Mouse (Mus musculus) CH12.LX (cell line): ENCODE results near the gene E2f2. TPM values are rescaled to one million over a fixed set of nuclear protein-coding genes. Genes with fewer than 3 reads are reported as not detected.

Experiments
- DNase-seq: peaks from one replicate; pipeline ENCODE4 v3.0.0-alpha.2; 2013; ENCODE audit errors: extremely low read depth
- H3K27ac ChIP-seq: 2 replicates; pipeline ENCODE4 v1.5.1; 2012; ENCODE audit warnings: low read depth, mild to moderate bottlenecking, control low read depth, moderate library complexity; ENCODE audit not compliant: insufficient read depth
- H3K27me3 ChIP-seq: replicated peaks from 2 replicates; pipeline ENCODE3; 2012; ENCODE audit warnings: inconsistent platforms
- H3K36me3 ChIP-seq, 2 experiments: replicated peaks in 1 of 2; 2 replicates each; pipeline versions ENCODE3 to v1.6.1; 2012; ENCODE audit warnings: inconsistent platforms in 1 of 2, low read length in 1 of 2, mild to moderate bottlenecking in 1 of 2, mixed read lengths in 1 of 2, moderate library complexity in 1 of 2; ENCODE audit not compliant: control insufficient read depth in 1 of 2, insufficient read depth in 1 of 2
- H3K4me1 ChIP-seq, 2 experiments: 2 replicates each; pipeline ENCODE4 v1.6.1; 2012; ENCODE audit warnings: inconsistent platforms in 1 of 2, moderate library complexity in 1 of 2; ENCODE audit not compliant: insufficient read depth in 2 of 2, control insufficient read depth in 1 of 2
- H3K4me2 ChIP-seq: 2 replicates; pipeline ENCODE4 v1.6.1; 2012; ENCODE audit warnings: low read depth, mild to moderate bottlenecking, control low read depth; ENCODE audit not compliant: poor library complexity, insufficient read depth, severe bottlenecking
- H3K4me3 ChIP-seq, 3 experiments: fragments of 150-350 bp in 1 of 3; sonication (generic) in 1 of 3; replicated peaks in 1 of 3; 2 replicates each; pipeline versions ENCODE3 to v1.5.1; 2011 to 2012; ENCODE audit warnings: low read depth in 2 of 3, low read length in 2 of 3, mild to moderate bottlenecking in 2 of 3, moderate library complexity in 2 of 3, control low read depth in 1 of 3, improper control_type of control experiment in 1 of 3, inconsistent platforms in 1 of 3, mixed read lengths in 1 of 3; ENCODE audit not compliant: poor library complexity in 1 of 3
- H3K79me2 ChIP-seq: replicated peaks from 2 replicates; pipeline ENCODE4 v1.6.1; 2012; ENCODE audit warnings: mild to moderate bottlenecking, moderate library complexity; ENCODE audit not compliant: control insufficient read depth, poor library complexity, insufficient read depth, severe bottlenecking; ENCODE audit errors: extremely low read depth
- H3K9ac ChIP-seq: 2 replicates; pipeline ENCODE4 v1.6.1; 2012; ENCODE audit warnings: low read depth, mild to moderate bottlenecking, control low read depth, moderate library complexity; ENCODE audit not compliant: insufficient read depth
- H3K9me3 ChIP-seq: replicated peaks from 2 replicates; pipeline ENCODE3; 2012; ENCODE audit warnings: low read length, inconsistent platforms, mixed read lengths
- BHLHE40 ChIP-seq: IDR thresholded peaks from 2 replicates; pipeline ENCODE4 v1.6.1; 2011; ENCODE audit warnings: mild to moderate bottlenecking, low read depth, low read length, improper control_type of control experiment
- CHD1 ChIP-seq: IDR thresholded peaks from 2 replicates; pipeline ENCODE4 v1.6.1; 2012; ENCODE audit warnings: low read depth, low read length, improper control_type of control experiment, inconsistent platforms
- CHD2 ChIP-seq: IDR thresholded peaks from 2 replicates; pipeline ENCODE4 v1.6.1; 2011; ENCODE audit warnings: low read length, improper control_type of control experiment
- CTCF ChIP-seq, 2 experiments: IDR thresholded peaks in 1 of 2; conservative IDR thresholded peaks in 1 of 2; 2 replicates each; pipeline ENCODE4 v1.5.1; 2011 to 2012; ENCODE audit warnings: low read depth in 2 of 2, low read length in 2 of 2, improper control_type of control experiment in 1 of 2, inconsistent platforms in 1 of 2, mild to moderate bottlenecking in 1 of 2, moderate library complexity in 1 of 2
- E2F4 ChIP-seq: IDR thresholded peaks from 2 replicates; pipeline ENCODE4 v1.6.1; 2011; ENCODE audit warnings: low read depth, low read length, improper control_type of control experiment; ENCODE audit not compliant: insufficient replicate concordance
- ELF1 ChIP-seq: IDR thresholded peaks from 2 replicates; pipeline ENCODE4 v1.6.1; 2014; ENCODE audit warnings: low read depth, mild to moderate bottlenecking, inconsistent platforms, low read length, improper control_type of control experiment
- ETS1 ChIP-seq: conservative IDR thresholded peaks from 2 replicates; pipeline ENCODE4 v1.6.1; 2012; ENCODE audit warnings: low read depth, mild to moderate bottlenecking, inconsistent platforms, low read length, improper control_type of control experiment, moderate library complexity
- GABPA ChIP-seq: IDR thresholded peaks from 2 replicates; pipeline ENCODE4 v1.6.1; 2012; ENCODE audit warnings: low read depth, low read length, improper control_type of control experiment, inconsistent platforms; ENCODE audit not compliant: insufficient replicate concordance
- HCFC1 ChIP-seq: IDR thresholded peaks from 2 replicates; pipeline ENCODE4 v1.6.1; 2012; ENCODE audit warnings: low read depth, mild to moderate bottlenecking, inconsistent platforms, low read length, improper control_type of control experiment
- IRF4 ChIP-seq: IDR thresholded peaks from 2 replicates; pipeline ENCODE4 v1.6.1; 2014; ENCODE audit warnings: low read depth, mild to moderate bottlenecking, inconsistent platforms, low read length, improper control_type of control experiment
- JUN ChIP-seq: IDR thresholded peaks from 2 replicates; pipeline ENCODE4 v1.6.1; 2011; ENCODE audit warnings: low read depth, mild to moderate bottlenecking, low read length, improper control_type of control experiment, moderate library complexity; ENCODE audit not compliant: insufficient read depth
- JUND ChIP-seq: conservative IDR thresholded peaks from 2 replicates; pipeline ENCODE4 v1.6.1; 2011; ENCODE audit warnings: low read depth, low read length, improper control_type of control experiment
- KAT2A ChIP-seq: IDR thresholded peaks from 2 replicates; pipeline ENCODE4 v1.6.1; 2012; ENCODE audit warnings: low read length, improper control_type of control experiment, inconsistent platforms; ENCODE audit not compliant: insufficient replicate concordance
- MAFK ChIP-seq: IDR thresholded peaks from 2 replicates; pipeline ENCODE4 v1.6.1; 2011; ENCODE audit warnings: low read length, improper control_type of control experiment; ENCODE audit not compliant: insufficient replicate concordance
- MAX ChIP-seq: IDR thresholded peaks from 2 replicates; pipeline ENCODE4 v1.6.1; 2011; ENCODE audit warnings: low read length, improper control_type of control experiment
- MAZ ChIP-seq: IDR thresholded peaks from 2 replicates; pipeline ENCODE4 v1.6.1; 2012; ENCODE audit warnings: low read depth, mild to moderate bottlenecking, inconsistent platforms, low read length, improper control_type of control experiment, moderate library complexity
- MEF2A ChIP-seq: IDR thresholded peaks from 2 replicates; pipeline ENCODE4 v1.6.1; 2014; ENCODE audit warnings: low read depth, mild to moderate bottlenecking, inconsistent platforms, low read length, improper control_type of control experiment, borderline replicate concordance
- MXI1 ChIP-seq: IDR thresholded peaks from 2 replicates; pipeline ENCODE4 v1.6.1; 2011; ENCODE audit warnings: mild to moderate bottlenecking, low read depth, low read length, improper control_type of control experiment
- MYC ChIP-seq: IDR thresholded peaks from 2 replicates; pipeline ENCODE4 v1.6.1; 2011; ENCODE audit warnings: low read depth, mild to moderate bottlenecking, improper control_type of control experiment, low read length
- NELFE ChIP-seq: IDR thresholded peaks from 2 replicates; pipeline ENCODE4 v1.6.1; 2011; ENCODE audit warnings: low read depth, low read length, improper control_type of control experiment
- NRF1 ChIP-seq: IDR thresholded peaks from 2 replicates; pipeline ENCODE4 v1.6.1; 2014; ENCODE audit warnings: low read depth, mild to moderate bottlenecking, inconsistent platforms, low read length, improper control_type of control experiment, moderate library complexity
- PAX5 ChIP-seq: IDR thresholded peaks from 2 replicates; pipeline ENCODE4 v1.6.1; 2012; ENCODE audit warnings: low read length, inconsistent platforms, mixed read lengths
- POLR2A ChIP-seq: IDR thresholded peaks from 2 replicates; pipeline ENCODE4 v1.6.1; 2011; ENCODE audit warnings: low read depth, mild to moderate bottlenecking, improper control_type of control experiment, low read length
- RAD21 ChIP-seq: IDR thresholded peaks from 2 replicates; pipeline ENCODE4 v1.6.1; 2011; ENCODE audit warnings: low read depth, mild to moderate bottlenecking, low read length, improper control_type of control experiment, moderate library complexity
- RCOR1 ChIP-seq: conservative IDR thresholded peaks from 2 replicates; pipeline ENCODE4 v1.6.1; 2012; ENCODE audit warnings: low read depth, mild to moderate bottlenecking, inconsistent platforms, low read length, improper control_type of control experiment
- SIN3A ChIP-seq: IDR thresholded peaks from 2 replicates; pipeline ENCODE4 v1.6.1; 2012; ENCODE audit warnings: low read length, improper control_type of control experiment, inconsistent platforms
- SMC3 ChIP-seq: IDR thresholded peaks from 2 replicates; pipeline ENCODE4 v1.6.1; 2011; ENCODE audit warnings: low read depth, low read length, improper control_type of control experiment
- TBP ChIP-seq: conservative IDR thresholded peaks from 2 replicates; pipeline ENCODE4 v1.6.1; 2011; ENCODE audit warnings: low read depth, low read length, improper control_type of control experiment
- TCF12 ChIP-seq: IDR thresholded peaks from 2 replicates; pipeline ENCODE4 v1.6.1; 2014; ENCODE audit warnings: low read depth, mild to moderate bottlenecking, inconsistent platforms, low read length, improper control_type of control experiment
- UBTF ChIP-seq: IDR thresholded peaks from 2 replicates; pipeline ENCODE4 v1.6.1; 2012; ENCODE audit warnings: low read depth, mild to moderate bottlenecking, inconsistent platforms, low read length, improper control_type of control experiment, moderate library complexity
- USF1 ChIP-seq: IDR thresholded peaks from 2 replicates; pipeline ENCODE4 v1.6.1; 2014; ENCODE audit warnings: low read depth, mild to moderate bottlenecking, inconsistent platforms, low read length, improper control_type of control experiment
- USF2 ChIP-seq: conservative IDR thresholded peaks from 2 replicates; pipeline ENCODE4 v1.6.1; 2011; ENCODE audit warnings: low read depth, low read length, improper control_type of control experiment
- ZC3H11A ChIP-seq: IDR thresholded peaks from 2 replicates; pipeline ENCODE4 v1.6.1; 2012; ENCODE audit warnings: low read depth, mild to moderate bottlenecking, inconsistent platforms, low read length, improper control_type of control experiment
- ZKSCAN1 ChIP-seq: IDR thresholded peaks from 2 replicates; pipeline ENCODE4 v1.6.1; 2012; ENCODE audit warnings: low read depth, inconsistent platforms, low read length, improper control_type of control experiment, borderline replicate concordance
- ZMIZ1 ChIP-seq: IDR thresholded peaks from 2 replicates; pipeline ENCODE4 v1.6.1; 2012; ENCODE audit warnings: low read depth, mild to moderate bottlenecking, inconsistent platforms, low read length, improper control_type of control experiment
- ZNF384 ChIP-seq: IDR thresholded peaks from 2 replicates; pipeline ENCODE4 v1.6.1; 2012; ENCODE audit warnings: low read depth, low read length, improper control_type of control experiment, inconsistent platforms
- dilution Hi-C: fragments of 300-500 bp; cut with MboI; formaldehyde crosslinking; loops from 2 replicates; pipeline ENCODE4 v1.14.3; 2020; ENCODE audit warnings: low sequenced_read_pairs; ENCODE audit not compliant: extremely low pct_unique_long_range_greater_than_20kb, extremely low pct_ligation_motif_present
- in situ Hi-C: fragments of 300-500 bp; cut with MboI; formaldehyde crosslinking; loops from 3 replicates; pipeline ENCODE4 v1.14.3; 2019; ENCODE audit warnings: low sequenced_read_pairs, low pct_ligation_motif_present, low pct_unique_long_range_greater_than_20kb, mixed read lengths
- polyA plus RNA-seq: library from polyadenylated mRNA; unstranded; fragments of >175 nt; gene quantifications from 2 replicates; pipeline ENCODE4 v1.2.1, GENCODE M21; 2012; ENCODE audit warnings: low read depth; ENCODE audit not compliant: insufficient read length
- total RNA-seq, 2 experiments: library from RNA; depleted of rRNA; stranded (reverse); fragments of 300-350 nt in 1 of 2; fragments of >200 nt in 1 of 2; gene quantifications; 2 replicates each; pipeline ENCODE4 v1.2.3; 2012 to 2014

E2f2 gene
- total RNA-seq (2012; rRNA removed) (7.2 and 7.6 TPM in 2 replicates), total RNA-seq (2014; rRNA removed) (4.4 and 4.9 TPM in 2 replicates), polyA plus RNA-seq (3.9 and 6.1 TPM in 2 replicates)

DNA sequence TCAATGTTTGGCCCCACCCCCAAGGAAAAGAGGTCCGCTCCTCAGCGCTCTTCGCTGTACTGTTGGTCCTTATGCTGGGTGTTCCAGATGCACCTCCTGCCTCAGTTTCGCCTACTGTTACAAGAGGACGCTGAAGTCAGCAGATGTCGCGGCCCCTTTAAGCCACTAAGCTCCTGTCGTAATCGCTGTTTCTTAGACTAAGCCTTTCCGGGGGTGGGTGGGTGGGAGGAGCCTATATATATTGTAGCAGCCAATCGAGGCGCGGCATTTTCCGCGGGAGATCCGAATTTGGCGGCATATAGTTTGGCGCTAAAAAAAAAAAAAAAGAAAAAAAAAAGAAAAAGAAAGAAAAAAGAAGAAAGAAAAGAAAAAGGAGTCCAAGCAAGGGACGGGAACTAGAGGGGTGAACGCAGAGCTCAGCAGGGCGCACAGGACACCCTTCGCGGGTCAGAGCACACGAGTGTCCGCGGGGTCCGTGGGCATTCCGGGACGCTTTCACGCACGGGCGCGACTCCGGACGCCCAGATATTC, at the start of gene E2f2:
Gene E2f2 (plus strand): TSS at position 384 of the 531 bp plus-strand sequence.
- Histone ChIP-seq H3K9me3 (no peaks in the 10 kb centered on the region), H3K4me1 (peaks cover 20 to 41% of the 10 kb centered on the region in 2 experiments), H3K4me2 (peak within 1 kb of the TSS; percentile 95), H3K9ac (peak within 1 kb of the TSS; percentile 77), H3K4me3 (peak within 1 kb of the TSS; percentile 72 to 83 (median 76)), H3K27me3 (peaks cover 9% of the 10 kb centered on the region), H3K36me3 (peaks cover 0 to 4% of the 10 kb centered on the region in 2 experiments), H3K79me2 (peaks cover 29% of the 10 kb centered on the region), H3K27ac (peak within 1 kb of the TSS; percentile 81)
- no peak for TF ChIP-seq PAX5
- TF ChIP-seq GABPA, result no peak
- no peak for TF ChIP-seq NRF1
- TF ChIP-seq ZNF384, result peak; percentile 96
- peak; percentile 70; the same call in 1 of the 2 replicates for TF ChIP-seq CHD1
- TF ChIP-seq ZKSCAN1, result no peak; the same call in 1 of the 2 replicates
- 0 out of 2 replicates have a peak, but pooled peaks have one; percentile 43 for TF ChIP-seq POLR2A
- peak; percentile 99 for TF ChIP-seq E2F4
- no peak for TF ChIP-seq CTCF (conservative IDR thresholded peaks at IDR 0.05 in 1 of 2, IDR thresholded peaks at IDR 0.05 in 1 of 2; ENCODE audit: low read depth in 2 of 2, low read length in 2 of 2)
- peak; percentile 53; the same call in 1 of the 2 replicates for TF ChIP-seq MYC
- no peak for TF ChIP-seq ZC3H11A
- no peak for TF ChIP-seq TBP
- no peak for TF ChIP-seq MEF2A
- no peak for TF ChIP-seq ELF1
- TF ChIP-seq SMC3, result no peak
- TF ChIP-seq HCFC1, result peak; percentile 34
- no peak for TF ChIP-seq MAX
- no peak for TF ChIP-seq IRF4
- no peak for TF ChIP-seq ETS1
- 0 out of 2 replicates have a peak, but pooled peaks have one; percentile 32 for TF ChIP-seq BHLHE40
- TF ChIP-seq RAD21, result no peak
- no peak for TF ChIP-seq JUND
- no peak for TF ChIP-seq CHD2
- TF ChIP-seq MAFK, result no peak
- TF ChIP-seq MAZ, result no peak
- TF ChIP-seq TCF12, result no peak
- TF ChIP-seq USF2, result no peak
- peak; percentile 72; the same call in 1 of the 2 replicates for TF ChIP-seq KAT2A
- TF ChIP-seq ZMIZ1, result no peak
- no peak for TF ChIP-seq RCOR1
- peak; percentile 97 for TF ChIP-seq SIN3A
- no peak for TF ChIP-seq JUN
- peak; percentile 53; the same call in 1 of the 2 replicates for TF ChIP-seq NELFE
- TF ChIP-seq USF1, result no peak
- TF ChIP-seq MXI1, result peak; percentile 53; the same call in 1 of the 2 replicates
- no peak for TF ChIP-seq UBTF
- dilution Hi-C loops (no loop called here), in situ Hi-C loops (no loop called here)
- DNase-seq, result peak; percentile 81
